Mouse (Mus musculus): ENCODE measurements at regions not wholly inside any gene's neighbourhood (a gene's known extent, or its start where the extent isn't known, plus 50 kb on each side); places are given as distances from the start of the nearest gene placed in this dataset.

DNA sequence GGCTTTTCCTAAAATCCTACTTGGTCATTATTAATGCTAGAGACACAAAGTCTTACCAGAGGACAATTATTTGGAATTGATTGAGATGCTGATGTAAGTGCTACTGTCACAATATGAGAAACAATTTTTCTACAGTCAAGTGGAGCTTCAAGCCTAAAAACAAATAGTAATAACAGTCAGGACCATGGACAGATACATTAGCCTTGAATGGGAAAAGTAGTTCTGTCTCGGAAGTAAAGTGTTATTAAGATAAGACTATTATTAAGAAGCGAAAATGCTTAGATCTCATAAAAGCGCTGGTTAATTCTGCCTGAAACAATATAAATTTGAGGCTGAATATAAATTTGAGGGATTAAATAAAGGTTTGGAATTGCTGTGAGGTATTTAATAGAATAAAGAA is 473.1 kb downstream of the Cenpc1 start:
- no peak for TF ChIP-seq POLR2A (IDR thresholded peaks at IDR 0.05; ENCODE audit: low read depth, low read length)
- no peak for TF ChIP-seq USF1 (IDR thresholded peaks at IDR 0.05; ENCODE audit: low read depth, low read length)
- TF ChIP-seq E2F4 (IDR thresholded peaks at IDR 0.05; ENCODE audit: insufficient replicate concordance, low read depth, low read length), result no peak
- no peak for TF ChIP-seq TBP (conservative IDR thresholded peaks at IDR 0.05; ENCODE audit: low read depth, low read length)
- no peak for TF ChIP-seq CTCF (conservative IDR thresholded peaks at IDR 0.05 in 1 of 2, IDR thresholded peaks at IDR 0.05 in 1 of 2; ENCODE audit: low read depth in 2 of 2, low read length in 2 of 2)
- no peak for TF ChIP-seq TCF12 (IDR thresholded peaks at IDR 0.05; ENCODE audit: low read depth, low read length)
- no peak for TF ChIP-seq MAX (IDR thresholded peaks at IDR 0.05; ENCODE audit: low read length)
- no peak for TF ChIP-seq MYC (IDR thresholded peaks at IDR 0.05; ENCODE audit: low read depth, low read length)
- no peak for TF ChIP-seq NRF1 (IDR thresholded peaks at IDR 0.05; ENCODE audit: low read depth, low read length)
- TF ChIP-seq BHLHE40 (IDR thresholded peaks at IDR 0.05; ENCODE audit: low read depth, low read length), result no peak
- no peak for TF ChIP-seq ZMIZ1 (IDR thresholded peaks at IDR 0.05; ENCODE audit: low read depth, low read length)

Measured in CH12.LX (cell line).